Mouse (Mus musculus): ENCODE data around the gene Prr15l.

DNA sequence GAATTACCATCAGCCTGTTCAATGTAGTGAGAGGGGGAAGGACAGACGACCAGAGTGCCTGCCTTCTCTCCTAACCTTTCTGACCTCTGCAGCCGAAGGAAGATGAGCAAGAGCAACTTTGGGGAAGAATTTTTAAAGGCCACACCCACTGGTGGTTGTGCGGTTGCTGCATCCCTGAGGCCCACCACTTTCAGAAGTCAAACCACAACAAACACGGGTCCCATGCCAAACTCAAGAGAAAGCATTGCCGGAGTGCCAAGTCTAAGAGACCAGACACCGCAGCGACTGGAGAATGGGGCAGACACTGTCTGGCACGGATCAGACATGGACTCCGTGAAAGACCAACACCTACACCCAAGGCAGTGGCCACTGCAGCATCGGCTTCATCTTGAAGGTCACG lies 3.0 kb upstream of the Prr15l start:
- TF ChIP-seq CTCF (IDR thresholded peaks at IDR 0.05; ENCODE audit: low read depth) (no peak), EP300 (IDR thresholded peaks at IDR 0.05; ENCODE audit: low read depth) (no peak)

All from liver, embryonic 14.5 days (tissue).